Mouse (Mus musculus) E14TG2a.4 (cell line): Measurements from ENCODE around the gene Gdpd5.

Experiments
- CTCF ChIP-seq: conservative IDR thresholded peaks from 2 replicates; pipeline ENCODE4 v1.5.1; 2014; ENCODE audit warnings: low read length
- NANOG ChIP-seq: IDR thresholded peaks from 2 replicates; pipeline ENCODE4 v1.6.1; 2014; ENCODE audit warnings: borderline replicate concordance, low read length, mixed read lengths
- POU5F1 ChIP-seq: IDR thresholded peaks from 2 replicates; pipeline ENCODE4 v1.6.1; 2014; ENCODE audit warnings: low read length, borderline replicate concordance

DNA sequence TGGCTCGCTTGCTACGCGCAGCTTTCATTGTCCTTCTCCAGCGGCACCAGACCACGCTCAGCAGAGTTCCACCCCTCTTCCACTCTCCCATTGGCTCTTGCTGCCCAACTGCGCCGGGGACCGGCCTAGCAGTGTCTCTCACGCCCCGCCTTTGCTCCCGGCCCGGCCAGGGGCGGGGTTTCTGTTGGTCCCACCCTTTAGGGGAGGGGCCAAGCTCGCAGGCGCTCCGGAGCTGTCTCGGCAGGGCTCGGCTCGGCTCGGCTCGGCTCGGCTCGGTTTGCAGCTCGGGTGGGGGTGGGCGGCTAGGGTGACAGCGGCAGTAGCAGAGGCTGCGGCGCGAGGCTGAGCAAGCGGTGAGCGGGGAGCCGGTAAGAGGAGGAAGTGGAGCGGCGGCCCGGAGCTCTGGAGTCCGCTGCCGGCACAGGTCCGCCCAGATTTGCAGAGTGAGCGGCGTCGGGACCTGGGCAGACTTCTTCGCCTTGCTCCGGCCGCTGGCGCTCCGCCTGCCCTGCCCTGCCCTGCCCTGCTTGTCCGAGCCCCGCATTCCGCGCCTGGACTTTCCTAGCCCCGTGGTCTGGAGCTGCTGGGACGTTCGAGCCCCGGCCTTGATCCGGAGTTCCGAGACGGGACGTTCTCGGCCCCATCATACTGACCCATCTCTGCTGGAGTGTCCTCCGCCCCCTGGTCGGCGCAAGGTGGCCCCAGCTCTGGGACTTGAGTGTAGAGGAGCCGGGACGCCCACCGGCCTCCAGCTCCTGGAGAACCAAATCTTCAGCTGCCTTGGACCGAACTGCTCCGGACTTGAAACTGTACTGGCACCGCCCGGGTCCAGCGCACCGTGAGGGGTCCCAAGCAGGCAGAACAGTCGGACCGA is at the start of gene Gdpd5:
- TF ChIP-seq CTCF (no peak), NANOG (no peak), POU5F1 (no peak)
